Mouse (Mus musculus) testis, adult 2 months (tissue): ENCODE results near the gene Itpr1.

Experiments
- CTCF ChIP-seq: fragments of 200-500 bp; IDR thresholded peaks from 2 replicates; pipeline ENCODE4 v1.5.1; 2012; ENCODE audit warnings: low read depth, mild to moderate bottlenecking, inconsistent platforms, low read length, moderate library complexity; ENCODE audit not compliant: control insufficient read depth, insufficient read depth, insufficient replicate concordance
- POLR2A ChIP-seq: fragments of 200-500 bp; IDR thresholded peaks from 2 replicates; pipeline ENCODE4 v1.6.1; 2012; ENCODE audit warnings: low read depth, mild to moderate bottlenecking, inconsistent platforms, low read length, moderate library complexity; ENCODE audit not compliant: control insufficient read depth

GRCm38 (mm10) chr6:108185685-108186009 lies 27.2 kb upstream of the Itpr1 start:
- no peak for TF ChIP-seq POLR2A
- no peak for TF ChIP-seq CTCF
